Mouse (Mus musculus) heart, postnatal 10 days (tissue): ENCODE data around the gene Nbl1. TPM values are rescaled to one million over a fixed set of nuclear protein-coding genes. Genes with fewer than 3 reads are reported as not detected.
A peak's percentile ranks its signal among the peaks of the same experiment; 100 is the strongest.

Experiments used
- DNase-seq, 2 experiments: peaks; one replicate each; pipeline ENCODE4 v3.0.0; 2021
- intact Hi-C: fragments of 180-260 bp; cut with DNase I; formaldehyde crosslinking; loops from one replicate; pipeline ENCODE4 v1.15.1; 2025
- total RNA-seq, 2 experiments: library from RNA; stranded (reverse); gene quantifications; 2 replicates each; pipeline ENCODE4 v1.2.3; 2021

Nbl1 gene
- 10 to 100 TPM; 27.9 to 36.3 TPM for total RNA-seq

GRCm38 (mm10) chr4:139092356-139093195 is at the start of gene Nbl1:
TSS of gene Nbl1 (minus strand) at chr4:139092993.
- intact Hi-C loops, result loop anchor here (5.0 kb wide), 1 partner anchor 100 kb away; the partner anchor contains the start of gene Capzb

GRCm38 (mm10) chr4:139141785-139142184 is 49.0 kb upstream of the Nbl1 start:
- intact Hi-C loops, result no loop called here
- DNase-seq, result no peak

More at GRCm38 (mm10) chr4:139092356-139093195, at the start of gene Nbl1:
- peak; percentile 73 to 74 for DNase-seq

GRCm38 (mm10) chr4:139140267-139140666 is 47.5 kb upstream of the Nbl1 start:
- intact Hi-C loops, result no loop called here
- no peak for DNase-seq

- DNase-seq, result no peak
- intact Hi-C loops, result no loop called here
Observed at GRCm38 (mm10) chr4:139136011-139136410, 43.2 kb upstream of the Nbl1 start.

- DNase-seq, result no peak
- intact Hi-C loops, result loop anchor here (5.0 kb wide), 1 partner anchor 59 kb away; the partner anchor contains the start of gene Capzb
Observed at GRCm38 (mm10) chr4:139133109-139133508, 40.3 kb upstream of the Nbl1 start.

- DNase-seq, result no peak
- intact Hi-C loops, result loop anchor here (5.0 kb wide), 1 partner anchor 60 kb away; the partner anchor contains the start of gene Capzb
Observed at GRCm38 (mm10) chr4:139131858-139132672, 39.3 kb upstream of the Nbl1 start.

GRCm38 (mm10) chr4:139130701-139131549 is 38.1 kb upstream of the Nbl1 start, which contains the start of gene Minos1:
TSS of gene Minos1 (minus strand) at chr4:139131113.
- peak; percentile 98 for DNase-seq
- intact Hi-C loops, result loop anchor here (5.0 kb wide), 1 partner anchor 61 kb away; the partner anchor contains the start of gene Capzb

- intact Hi-C loops, result loop anchor here (5.0 kb wide), 2 partner anchors 62 to 117 kb away; partner anchors contain the start of gene Capzb
- peak; percentile 55 to 67 for DNase-seq
Observed at GRCm38 (mm10) chr4:139129806-139130700, 37.3 kb upstream of the Nbl1 start.

- DNase-seq, result no peak
- intact Hi-C loops, result loop anchor here (5.0 kb wide), 1 partner anchor 121 kb away; no protein-coding TSS in a partner anchor
Observed at GRCm38 (mm10) chr4:139126475-139126874, 33.7 kb upstream of the Nbl1 start.

- intact Hi-C loops, result loop anchor here (5.0 kb wide), 1 partner anchor 122 kb away; no protein-coding TSS in a partner anchor
- DNase-seq, result no peak
Observed at GRCm38 (mm10) chr4:139124940-139125339, 32.1 kb upstream of the Nbl1 start.

GRCm38 (mm10) chr4:139122557-139122956 is 29.8 kb upstream of the Nbl1 start:
- intact Hi-C loops, result no loop called here
- DNase-seq, result no peak

- DNase-seq, result no peak
- intact Hi-C loops, result no loop called here
Observed at GRCm38 (mm10) chr4:139120998-139121397, 28.2 kb upstream of the Nbl1 start.

GRCm38 (mm10) chr4:139120281-139120814 is 27.6 kb upstream of the Nbl1 start:
- DNase-seq, result no peak
- intact Hi-C loops, result no loop called here

- intact Hi-C loops, result no loop called here
Observed at GRCm38 (mm10) chr4:139116356-139117063, 23.7 kb upstream of the Nbl1 start.

GRCm38 (mm10) chr4:139115721-139116120 is 22.9 kb upstream of the Nbl1 start:
- no peak for DNase-seq
- intact Hi-C loops, result no loop called here

More at GRCm38 (mm10) chr4:139116356-139117063, 23.7 kb upstream of the Nbl1 start:
- DNase-seq, result no peak

GRCm38 (mm10) chr4:139112482-139112881 is 19.7 kb upstream of the Nbl1 start:
- DNase-seq, result no peak
- intact Hi-C loops, result no loop called here

- no peak for DNase-seq
- intact Hi-C loops, result no loop called here
Observed at GRCm38 (mm10) chr4:139111421-139111820, 18.6 kb upstream of the Nbl1 start.

GRCm38 (mm10) chr4:139110858-139111257 is 18.1 kb upstream of the Nbl1 start:
- intact Hi-C loops, result no loop called here
- no peak for DNase-seq
